Mouse (Mus musculus) activated CD4-positive, CD25-positive, alpha-beta regulatory T cell (primary cell): ENCODE measurements around the gene Slc35f2. TPM values are rescaled to one million over a fixed set of nuclear protein-coding genes. Genes with fewer than 3 reads are reported as not detected.

Experiments
- polyA plus RNA-seq, 2 experiments: library from polyadenylated mRNA; unstranded; fragments of 100-300 nt; shearing (Covaris generic); gene quantifications; one replicate each; pipeline ENCODE4 v1.2.1; 2017

Gene Slc35f2
- polyA plus RNA-seq = 10 to 100 TPM in 1 of 2 experiments, 1 to 10 TPM in 1; 7.9 to 17.2 TPM

GRCm38 (mm10) chr9:53771344-53772021 lies at the start of gene Slc35f2:
Slc35f2 (plus strand) TSS chr9:53771538.

GRCm38 (mm10) chr9:53849864-53850263 lies 78.5 kb downstream of the Slc35f2 start, which contains the start of gene Sln:
Sln (plus strand) TSS chr9:53850164.

Other genes with a start within 250 kb of the Slc35f2 start
- 10 to 100 TPM; 17.7 to 23.7 TPM for gene Atm, start 234.8 kb upstream of the Slc35f2 start, polyA plus RNA-seq
- gene Npat, start 234.5 kb upstream of the Slc35f2 start, polyA plus RNA-seq = 10 to 100 TPM; 16.9 to 17.0 TPM
- gene Acat1, start 161.2 kb upstream of the Slc35f2 start, polyA plus RNA-seq = 10 to 100 TPM; 60.3 to 69.4 TPM
- 10 to 100 TPM; 31.0 to 46.7 TPM for gene Cul5, start 101.5 kb upstream of the Slc35f2 start, polyA plus RNA-seq
- gene Rab39, start 65.3 kb upstream of the Slc35f2 start, polyA plus RNA-seq = under 1 TPM; 0.14 to 0.37 TPM
- under 1 TPM in 1 of 2 experiments, not detected in 1; 0.22 TPM for gene Sln, start 78.6 kb downstream of the Slc35f2 start, polyA plus RNA-seq
- gene Elmod1, start 203.8 kb downstream of the Slc35f2 start, polyA plus RNA-seq = under 1 TPM in 1 of 2 experiments, not detected in 1; 0.23 TPM